Mouse (Mus musculus) embryo, embryonic 10.5 days (tissue): ENCODE measurements around the gene Zfp697.
A peak's percentile ranks its signal among the peaks of the same experiment; 100 is the strongest.

Experiments
- DNase-seq: peaks from one replicate; pipeline ENCODE4 v3.0.0-alpha.2; 2015; ENCODE audit warnings: low spot score

Zfp697 gene

GRCm38 (mm10) chr3:98382246-98382939, at the start of gene Zfp697:
TSS of gene Zfp697 (plus strand) at chr3:98382461.
- DNase-seq, result peak; percentile 89

DNA sequence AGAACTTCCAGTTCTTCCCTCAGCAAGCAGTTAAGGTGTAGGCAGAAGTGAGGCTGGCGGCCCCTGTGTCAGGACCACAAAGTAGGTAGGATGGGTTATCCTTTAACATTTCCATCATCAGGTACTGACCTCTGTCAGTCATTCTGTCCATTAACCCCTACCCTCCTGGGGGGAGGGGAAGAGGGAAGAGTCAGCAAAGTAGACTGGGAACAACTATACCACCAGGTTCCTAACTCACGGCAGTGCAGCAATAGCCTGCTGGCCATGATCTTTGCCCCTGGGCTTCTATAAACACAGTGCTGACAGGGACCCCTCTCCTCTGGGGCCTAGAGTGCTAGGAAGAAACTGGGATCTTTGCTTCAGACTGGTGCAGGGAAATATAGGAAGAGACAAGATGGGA, 48.3 kb upstream of the Zfp697 start:
- DNase-seq, result no peak

DNA sequence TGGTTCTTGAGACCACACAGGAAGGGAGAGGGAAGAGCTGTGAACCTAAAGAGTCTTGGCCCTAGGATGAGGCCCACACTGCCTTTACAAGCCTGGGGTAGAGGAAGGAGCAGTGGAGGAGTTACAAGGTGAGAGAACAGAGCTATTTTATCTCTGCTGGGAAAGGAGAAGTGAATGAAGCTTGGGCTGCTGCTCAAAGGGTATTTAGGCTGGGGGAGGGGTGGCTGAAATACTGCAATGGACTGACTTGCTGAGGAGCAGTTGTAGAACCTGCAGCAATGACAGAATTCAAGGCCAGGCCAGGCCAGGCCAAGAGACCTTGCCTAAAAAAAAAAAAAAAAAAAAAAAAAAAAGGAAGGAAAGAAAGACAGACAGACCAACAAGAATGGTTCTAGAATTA, 46.9 kb upstream of the Zfp697 start:
- no peak for DNase-seq

DNA sequence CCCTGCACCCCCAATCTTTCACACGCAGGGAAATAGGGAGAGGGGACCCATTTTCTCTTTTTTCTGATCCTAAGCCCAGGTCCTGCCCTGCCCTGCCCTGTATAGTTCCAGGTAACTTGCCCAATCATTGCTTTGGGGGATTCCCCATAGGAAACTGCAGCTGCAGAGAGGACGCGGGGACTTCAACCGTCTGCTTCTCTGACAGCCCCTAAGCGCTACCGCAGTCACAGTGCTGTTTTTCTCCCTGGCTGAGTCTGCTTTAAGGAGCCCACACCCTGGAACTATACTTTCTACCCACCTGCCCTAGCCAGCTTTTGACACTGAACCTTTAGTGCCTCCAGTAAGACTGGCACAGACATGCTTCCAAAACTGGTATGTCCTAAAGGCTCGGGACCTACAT, 46.4 kb upstream of the Zfp697 start:
- no peak for DNase-seq

DNA sequence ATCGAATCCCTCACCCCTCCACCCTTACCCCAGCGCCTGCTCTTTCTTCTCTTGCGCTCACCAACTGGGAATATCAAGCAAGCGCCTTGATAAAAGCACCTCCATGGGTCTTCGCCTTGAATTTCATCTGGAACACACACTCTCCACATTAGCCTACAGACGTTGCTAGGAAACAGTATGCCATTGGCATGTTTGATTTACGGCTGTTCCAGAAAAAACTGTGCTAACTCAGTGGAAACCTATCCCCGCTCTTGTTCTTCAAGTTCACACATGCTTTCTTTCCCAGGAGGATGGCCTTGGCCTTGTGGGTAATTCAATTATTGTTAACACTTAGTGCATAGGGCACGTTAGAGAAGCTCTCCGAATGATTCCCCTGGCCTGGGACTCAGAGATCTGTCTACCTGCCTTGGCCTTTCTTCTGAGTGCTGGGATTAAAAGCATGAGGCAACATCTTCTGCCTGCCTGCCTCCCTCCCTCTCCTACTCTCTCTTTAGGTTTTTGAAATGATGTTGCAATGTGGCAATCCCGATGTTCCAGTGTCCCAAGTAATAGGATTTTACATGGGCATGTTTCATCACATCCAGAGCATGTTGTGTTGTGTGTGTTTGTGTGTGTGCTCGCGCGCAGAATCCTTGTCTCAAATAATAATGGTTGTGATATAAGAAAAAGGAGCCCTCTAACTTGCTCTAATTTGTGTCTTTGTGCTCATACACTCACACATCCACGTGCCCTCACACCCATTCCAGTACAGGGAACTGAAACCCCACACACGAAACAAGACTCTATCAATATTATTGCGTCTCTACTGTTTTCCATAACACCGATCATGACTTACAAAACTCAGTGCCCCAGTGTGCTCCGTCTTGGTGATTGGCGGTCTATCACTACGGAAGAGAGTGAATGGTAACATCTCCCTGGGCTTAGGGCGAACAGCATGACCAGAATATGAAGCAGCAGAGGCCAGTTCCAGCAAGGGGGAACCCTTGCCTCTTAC, 45.3 kb upstream of the Zfp697 start:
- DNase-seq, result peak; percentile 66

DNA sequence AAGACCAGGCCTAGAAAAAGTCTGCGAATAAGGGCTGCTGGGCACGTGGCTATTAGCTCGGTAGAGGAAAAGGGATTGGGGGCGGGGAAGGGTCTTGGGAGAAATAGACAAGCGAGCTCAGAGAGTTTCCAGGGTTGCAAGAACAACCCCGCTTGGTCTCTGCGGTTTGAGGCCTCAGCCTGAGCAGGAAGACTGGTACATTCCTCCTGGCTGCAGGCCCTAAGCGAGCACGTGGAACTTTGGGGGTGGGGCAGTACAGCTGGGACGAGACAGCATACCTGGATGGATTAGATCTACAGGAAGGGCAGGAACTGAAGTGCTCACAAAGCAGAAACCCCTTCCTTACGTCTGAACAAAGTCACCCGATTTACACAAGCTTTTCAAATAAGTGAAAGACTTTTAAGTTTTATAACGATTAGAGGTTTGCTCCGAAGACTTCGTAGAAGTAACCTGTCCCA, 43.6 kb upstream of the Zfp697 start:
- peak; percentile 71 for DNase-seq

DNA sequence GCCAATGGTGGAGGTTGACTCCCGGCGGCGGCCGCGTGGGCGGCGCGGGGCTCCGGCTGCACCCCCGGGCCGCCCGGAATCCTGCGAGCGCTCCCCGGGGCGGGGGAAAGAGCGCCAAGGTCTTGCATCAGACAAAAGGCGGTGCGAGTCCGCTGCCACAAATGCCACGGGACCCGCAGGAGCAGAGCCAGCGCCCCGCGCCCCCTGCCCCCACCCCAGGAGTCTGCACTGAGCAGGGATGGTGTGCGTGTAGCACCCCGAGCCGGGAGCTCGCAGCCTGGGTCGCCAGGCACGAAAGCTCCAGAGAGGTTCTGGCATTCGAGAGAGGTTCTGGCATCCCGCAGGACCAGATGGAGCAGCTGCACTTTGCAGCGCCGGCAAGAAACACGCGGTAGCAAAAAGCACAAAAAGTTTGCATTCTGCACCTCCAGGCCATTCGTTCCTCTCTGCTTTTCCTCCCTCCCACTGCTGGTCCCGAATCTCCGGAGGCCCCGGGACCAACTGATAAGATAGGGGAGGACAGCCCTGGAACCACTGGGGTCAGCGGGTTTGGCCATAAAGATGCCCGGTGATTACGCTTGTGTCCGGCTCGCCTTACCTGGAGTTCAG, 43.1 kb upstream of the Zfp697 start:
- peak; percentile 57 for DNase-seq

DNA sequence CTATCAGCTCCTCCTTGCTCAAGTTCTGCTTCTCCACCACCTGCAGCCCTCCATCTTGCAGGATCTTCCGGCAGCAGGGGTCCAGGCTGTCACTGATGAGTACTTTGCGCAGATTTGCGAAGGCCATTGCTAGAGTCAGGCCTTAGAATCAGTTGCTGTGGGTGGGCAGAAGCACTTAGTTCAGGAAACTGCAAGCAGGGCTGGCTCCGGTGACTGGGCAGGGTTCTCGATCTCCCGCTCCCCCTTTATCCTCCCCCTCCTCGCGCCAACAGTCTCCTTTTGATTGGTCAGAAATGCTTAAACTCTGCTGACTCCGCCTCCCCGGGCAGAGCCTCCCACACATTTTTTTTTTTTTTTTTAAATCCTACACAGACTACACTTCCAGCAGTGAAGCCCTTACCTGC, 42.6 kb upstream of the Zfp697 start, which contains the start of gene Phgdh:
TSS of gene Phgdh (minus strand) at position 285 of the 404 bp plus-strand sequence.
- peak; percentile 95 for DNase-seq

- no peak for DNase-seq
These were observed 41.3 kb upstream of the Zfp697 start for GRCm38 (mm10) chr3:98340818-98341594.

GRCm38 (mm10) chr3:98343235-98343634, 39.0 kb upstream of the Zfp697 start:
- DNase-seq, result no peak

DNA sequence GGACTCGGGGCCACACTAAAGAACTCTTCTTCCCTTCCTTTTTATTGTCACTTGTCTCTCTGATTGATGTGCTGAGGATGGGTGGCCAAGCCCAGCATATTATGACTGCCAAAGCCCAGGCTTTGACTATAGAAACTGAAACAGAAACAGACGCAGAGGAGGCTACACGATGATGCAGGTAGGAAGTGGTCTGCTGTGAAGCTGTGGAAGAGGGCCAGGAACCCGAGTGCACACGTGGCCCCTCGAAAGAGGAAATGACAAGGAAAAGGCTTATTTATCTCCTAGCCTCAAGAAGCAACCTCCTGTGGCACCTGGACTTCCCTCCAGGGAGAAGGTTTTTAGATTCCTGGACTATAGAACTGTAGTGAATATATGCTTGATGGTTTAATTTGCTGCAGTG, 34.2 kb upstream of the Zfp697 start:
- DNase-seq, result no peak

DNA sequence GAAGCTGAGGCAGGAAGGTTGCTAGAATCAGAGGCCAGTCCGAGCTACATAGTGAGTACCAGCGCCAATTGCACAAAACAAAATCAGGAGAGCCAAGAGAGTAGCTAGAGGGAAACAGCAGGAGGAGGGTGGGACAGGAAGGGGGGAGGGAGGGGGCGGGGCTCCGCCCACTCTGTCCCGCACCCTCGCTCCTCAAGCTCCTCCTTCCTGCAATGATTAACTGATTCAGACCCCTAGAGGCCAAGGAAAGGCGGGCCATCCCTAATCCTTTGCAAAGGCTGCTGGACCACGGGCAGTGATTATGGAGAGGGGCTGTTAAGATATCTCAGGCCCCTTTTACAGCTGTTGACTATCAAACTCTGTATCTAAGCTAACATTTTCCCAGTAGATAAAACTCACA, 33.6 kb upstream of the Zfp697 start:
- DNase-seq, result peak; percentile 54

- DNase-seq, result peak; percentile 89
These were observed 28.4 kb upstream of the Zfp697 start for GRCm38 (mm10) chr3:98353892-98354291.

DNA sequence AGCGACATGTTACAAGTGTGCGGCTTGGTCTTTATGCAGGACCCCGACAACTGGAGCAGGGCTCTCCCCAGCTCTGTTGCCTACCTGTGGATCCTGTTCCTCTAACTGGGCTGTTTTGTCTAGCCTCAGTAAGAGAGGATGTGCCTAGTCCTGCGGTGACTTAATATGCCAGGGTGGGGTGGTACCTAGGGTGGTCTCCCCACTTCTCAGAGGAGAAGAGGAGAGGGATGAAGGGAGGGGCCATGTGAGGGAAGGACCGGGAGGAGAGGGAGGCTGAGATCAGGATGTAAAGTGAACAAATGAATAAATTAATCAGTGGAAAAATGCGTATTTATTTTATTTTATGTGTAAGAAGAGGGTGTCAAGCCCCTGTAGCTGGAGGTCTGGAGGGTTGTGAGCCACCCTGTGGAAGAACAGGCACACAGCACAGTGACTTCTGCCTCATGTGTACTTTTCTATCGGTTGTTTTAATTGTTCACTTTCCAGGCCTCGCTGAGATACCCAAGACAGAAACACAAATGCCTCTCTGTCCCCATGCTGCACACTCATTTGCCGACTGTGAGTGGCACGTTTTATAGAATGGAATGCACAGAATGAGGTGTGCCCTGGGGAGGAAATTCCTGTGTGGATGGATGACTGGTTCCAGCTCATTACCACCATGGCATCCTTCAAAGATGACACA, 26.8 kb upstream of the Zfp697 start:
- DNase-seq, result peak; percentile 63

DNA sequence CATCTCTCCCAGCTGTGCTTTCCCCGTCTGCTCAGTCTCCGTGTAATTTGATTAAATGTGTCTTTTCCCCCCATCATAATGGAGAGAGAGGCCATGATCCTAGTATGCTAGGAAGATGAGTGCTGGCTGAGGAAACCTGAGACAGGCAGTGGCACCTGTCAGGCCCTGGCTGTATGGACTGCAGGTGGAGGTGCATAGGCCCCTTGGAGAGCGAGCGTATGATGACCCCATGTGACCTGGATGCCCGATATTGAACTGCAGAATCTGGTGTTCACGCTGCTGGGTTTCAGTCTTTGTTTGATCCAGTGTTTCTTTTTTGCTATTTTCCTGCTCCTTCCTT, 26.3 kb upstream of the Zfp697 start:
- DNase-seq, result no peak

GRCm38 (mm10) chr3:98356632-98357370, 25.5 kb upstream of the Zfp697 start:
- no peak for DNase-seq

DNA sequence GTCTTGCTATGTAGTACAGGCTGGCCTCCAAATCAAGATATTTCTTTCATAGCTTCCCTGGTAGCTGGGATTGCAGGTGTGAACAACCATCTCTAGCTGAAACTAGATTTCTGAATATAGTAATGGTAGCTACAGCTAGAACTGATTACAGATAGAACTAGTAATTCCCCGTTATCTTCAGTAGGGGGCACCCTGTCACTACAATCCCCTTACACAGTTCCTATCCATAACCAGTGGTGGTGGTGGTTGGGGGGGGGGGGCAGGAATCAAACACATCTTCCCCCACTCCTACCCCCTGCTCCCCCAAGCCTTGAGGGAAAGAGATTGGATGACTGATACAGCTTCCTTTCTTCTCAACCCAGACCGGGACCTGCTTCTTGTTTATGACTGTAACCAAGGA, 19.5 kb upstream of the Zfp697 start:
- peak; percentile 63 for DNase-seq

DNA sequence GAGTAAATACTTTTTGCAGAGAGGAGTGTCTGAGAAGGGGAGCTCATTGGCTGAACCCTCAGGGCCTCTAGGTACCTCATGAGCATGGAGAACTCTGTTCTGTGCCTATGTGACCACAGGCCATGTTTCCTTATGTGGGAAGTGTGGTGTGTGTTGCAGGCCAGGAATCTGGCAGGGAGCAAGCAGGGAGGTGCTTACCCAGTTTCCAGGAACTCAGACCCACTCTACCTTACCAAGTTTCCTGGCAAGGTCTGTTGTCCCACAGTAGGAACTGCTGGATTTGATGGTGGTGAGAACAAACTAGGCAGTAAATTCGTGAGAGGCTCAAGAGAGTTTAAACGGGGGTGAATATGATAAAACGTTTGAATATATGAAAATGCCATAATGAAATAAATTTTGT, 16.2 kb upstream of the Zfp697 start:
- no peak for DNase-seq

DNA sequence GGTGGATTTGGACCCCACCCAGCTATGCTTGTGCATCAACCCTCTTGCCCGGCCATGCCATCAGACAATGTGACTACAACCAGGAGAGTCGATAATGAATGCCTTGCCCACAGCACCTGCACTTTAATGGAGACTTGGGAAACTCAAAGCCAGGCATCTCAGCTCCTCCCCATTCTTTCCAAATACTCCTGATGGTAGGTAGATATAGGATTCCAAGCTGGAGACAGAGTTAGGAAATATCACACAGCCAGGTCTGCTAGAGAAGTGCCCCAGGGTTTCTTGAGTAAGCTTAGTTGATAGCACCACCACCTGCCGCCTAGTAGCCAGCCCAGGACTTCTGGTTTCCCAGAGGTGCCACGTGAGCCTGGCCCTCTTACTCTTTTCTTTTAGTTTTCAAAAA, 15.4 kb upstream of the Zfp697 start:
- no peak for DNase-seq

- no peak for DNase-seq
These were observed 14.0 kb upstream of the Zfp697 start for GRCm38 (mm10) chr3:98368283-98368682.

DNA sequence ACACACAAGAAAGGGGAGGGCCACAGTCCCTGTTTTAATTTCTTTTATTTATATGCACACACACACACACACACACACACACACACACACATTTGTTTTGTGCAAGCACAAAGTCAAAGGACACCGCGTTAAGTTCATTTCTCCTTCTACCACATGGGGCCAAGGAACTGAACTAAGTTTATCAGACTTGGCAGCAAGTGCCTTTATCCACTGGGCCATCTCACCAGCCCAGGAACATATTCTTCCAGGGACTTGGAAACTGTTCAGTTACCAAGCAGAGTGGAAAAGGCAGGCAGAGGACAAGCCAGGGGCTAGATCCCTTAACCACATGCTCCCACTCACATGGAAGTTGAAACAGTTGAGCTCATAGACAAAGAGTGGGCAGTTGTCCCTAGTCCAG, 13.5 kb upstream of the Zfp697 start:
- no peak for DNase-seq
